Mouse (Mus musculus): ENCODE data around the gene Gcsam. TPM values are rescaled to one million over a fixed set of nuclear protein-coding genes. Genes with fewer than 3 reads are reported as not detected.

The Gcsam gene
- polyA plus RNA-seq, 1 experiment from 2014 or later: 0.15 TPM

GRCm38 (mm10) chr16:45630347-45630960 lies 20.3 kb downstream of the Gcsam start:
- WGBS: 53% methylated on average over 5 of the region's 5 CpGs

GRCm38 (mm10) chr16:45632420-45632819 lies 22.2 kb downstream of the Gcsam start:
- H3K36me3 ChIP-seq (replicated peaks; ENCODE audit: control insufficient read depth, insufficient read depth, low read depth, low read length): no peaks in the 10 kb centered on the region
- H3K4me1 ChIP-seq (ENCODE audit: control insufficient read depth, insufficient read depth, low read length): no peaks in the 10 kb centered on the region
- H3K4me3 ChIP-seq (ENCODE audit: low read depth, low read length): no peak overlapping the region
- 82% methylated on average over 4 of the region's 4 CpGs for whole genome bisulfite sequencing
- no peaks in the 10 kb centered on the region for H3K27me3 ChIP-seq (ENCODE audit: control insufficient read depth, insufficient read depth, low read length)
- H3K9ac ChIP-seq (replicated peaks; ENCODE audit: low read length): no peak overlapping the region
- ATAC-seq (replicated peaks; ENCODE audit: insufficient number of reproducible peaks, low FRiP score, low TSS enrichment, low read depth) (no peak), DNase-seq (ENCODE audit: low spot score) (no peak)
- no peak overlapping the region for H3K4me2 ChIP-seq (ENCODE audit: low read depth, low read length)
- no peak overlapping the region for H3K27ac ChIP-seq (replicated peaks; ENCODE audit: low read depth, low read length)
- no peaks in the 10 kb centered on the region for H3K9me3 ChIP-seq (replicated peaks; ENCODE audit: control insufficient read depth, low read length)

More at GRCm38 (mm10) chr16:45630347-45630960, 20.3 kb downstream of the Gcsam start:
- Histone ChIP-seq H3K36me3 (replicated peaks; ENCODE audit: control insufficient read depth, insufficient read depth, low read depth, low read length) (no peaks in the 10 kb centered on the region), H3K4me3 (ENCODE audit: low read depth, low read length) (no peak overlapping the region), H3K27me3 (ENCODE audit: control insufficient read depth, insufficient read depth, low read length) (no peaks in the 10 kb centered on the region), H3K9me3 (replicated peaks; ENCODE audit: control insufficient read depth, low read length) (no peaks in the 10 kb centered on the region), H3K27ac (replicated peaks; ENCODE audit: low read depth, low read length) (no peak overlapping the region), H3K4me2 (ENCODE audit: low read depth, low read length) (no peak overlapping the region), H3K9ac (replicated peaks; ENCODE audit: low read length) (no peak overlapping the region), H3K4me1 (ENCODE audit: control insufficient read depth, insufficient read depth, low read length) (no peaks in the 10 kb centered on the region)
- DNase-seq (ENCODE audit: low spot score) (peak; percentile 82), ATAC-seq (replicated peaks; ENCODE audit: insufficient number of reproducible peaks, low FRiP score, low TSS enrichment, low read depth) (0 out of 2 replicates have a peak, but pooled peaks have one; percentile 44)

- Histone ChIP-seq H3K27me3 (ENCODE audit: control insufficient read depth, insufficient read depth, low read length) (no peaks in the 10 kb centered on the region), H3K4me2 (ENCODE audit: low read depth, low read length) (no peak overlapping the region), H3K9ac (replicated peaks; ENCODE audit: low read length) (no peak overlapping the region), H3K9me3 (replicated peaks; ENCODE audit: control insufficient read depth, low read length) (no peaks in the 10 kb centered on the region), H3K4me1 (ENCODE audit: control insufficient read depth, insufficient read depth, low read length) (no peaks in the 10 kb centered on the region), H3K4me3 (ENCODE audit: low read depth, low read length) (no peak overlapping the region), H3K36me3 (replicated peaks; ENCODE audit: control insufficient read depth, insufficient read depth, low read depth, low read length) (no peaks in the 10 kb centered on the region), H3K27ac (replicated peaks; ENCODE audit: low read depth, low read length) (no peak overlapping the region)
- DNase-seq (ENCODE audit: low spot score) (no peak), ATAC-seq (replicated peaks; ENCODE audit: insufficient number of reproducible peaks, low FRiP score, low TSS enrichment, low read depth) (no peak)
- WGBS: 85% methylated on average over 2 of the region's 2 CpGs
Observed at GRCm38 (mm10) chr16:45635826-45636225, 25.6 kb downstream of the Gcsam start.

- Histone ChIP-seq H3K4me2 (ENCODE audit: low read depth, low read length) (no peak overlapping the region), H3K27me3 (ENCODE audit: control insufficient read depth, insufficient read depth, low read length) (no peaks in the 10 kb centered on the region), H3K27ac (replicated peaks; ENCODE audit: low read depth, low read length) (no peak overlapping the region), H3K9ac (replicated peaks; ENCODE audit: low read length) (no peak overlapping the region), H3K4me1 (ENCODE audit: control insufficient read depth, insufficient read depth, low read length) (no peaks in the 10 kb centered on the region), H3K4me3 (ENCODE audit: low read depth, low read length) (no peak overlapping the region), H3K36me3 (replicated peaks; ENCODE audit: control insufficient read depth, insufficient read depth, low read depth, low read length) (no peaks in the 10 kb centered on the region), H3K9me3 (replicated peaks; ENCODE audit: control insufficient read depth, low read length) (no peaks in the 10 kb centered on the region)
- WGBS: 77% methylated on average over 10 of the region's 10 CpGs
- no peak for DNase-seq (ENCODE audit: low spot score)
- ATAC-seq (replicated peaks; ENCODE audit: insufficient number of reproducible peaks, low FRiP score, low TSS enrichment, low read depth): no peak
Observed at GRCm38 (mm10) chr16:45640070-45640762, 30.0 kb downstream of the Gcsam start.

GRCm38 (mm10) chr16:45641301-45641700 lies 31.1 kb downstream of the Gcsam start:
- no peak overlapping the region for H3K4me2 ChIP-seq (ENCODE audit: low read depth, low read length)
- no peaks in the 10 kb centered on the region for H3K4me1 ChIP-seq (ENCODE audit: control insufficient read depth, insufficient read depth, low read length)
- no peak overlapping the region for H3K9ac ChIP-seq (replicated peaks; ENCODE audit: low read length)
- H3K9me3 ChIP-seq (replicated peaks; ENCODE audit: control insufficient read depth, low read length): no peaks in the 10 kb centered on the region
- 64% methylated on average over 3 of the region's 3 CpGs for WGBS
- H3K4me3 ChIP-seq (ENCODE audit: low read depth, low read length): no peak overlapping the region
- H3K27ac ChIP-seq (replicated peaks; ENCODE audit: low read depth, low read length): no peak overlapping the region
- no peaks in the 10 kb centered on the region for H3K36me3 ChIP-seq (replicated peaks; ENCODE audit: control insufficient read depth, insufficient read depth, low read depth, low read length)
- DNase-seq (ENCODE audit: low spot score) (no peak), ATAC-seq (replicated peaks; ENCODE audit: insufficient number of reproducible peaks, low FRiP score, low TSS enrichment, low read depth) (no peak)
- no peaks in the 10 kb centered on the region for H3K27me3 ChIP-seq (ENCODE audit: control insufficient read depth, insufficient read depth, low read length)

GRCm38 (mm10) chr16:45643944-45644343 lies 33.8 kb downstream of the Gcsam start:
- Histone ChIP-seq H3K36me3 (replicated peaks; ENCODE audit: control insufficient read depth, insufficient read depth, low read depth, low read length) (no peaks in the 10 kb centered on the region), H3K4me3 (ENCODE audit: low read depth, low read length) (no peak overlapping the region)
- no peak for ATAC-seq (replicated peaks; ENCODE audit: insufficient number of reproducible peaks, low FRiP score, low TSS enrichment, low read depth)

GRCm38 (mm10) chr16:45644380-45644779 lies 34.2 kb downstream of the Gcsam start:
- 77% methylated on average over 6 of the region's 6 CpGs for WGBS
- H3K27ac ChIP-seq (replicated peaks; ENCODE audit: low read depth, low read length): no peak overlapping the region
- H3K4me3 ChIP-seq (ENCODE audit: low read depth, low read length): no peak overlapping the region
- no peaks in the 10 kb centered on the region for H3K36me3 ChIP-seq (replicated peaks; ENCODE audit: control insufficient read depth, insufficient read depth, low read depth, low read length)
- no peaks in the 10 kb centered on the region for H3K4me1 ChIP-seq (ENCODE audit: control insufficient read depth, insufficient read depth, low read length)
- no peaks in the 10 kb centered on the region for H3K27me3 ChIP-seq (ENCODE audit: control insufficient read depth, insufficient read depth, low read length)
- H3K9me3 ChIP-seq (replicated peaks; ENCODE audit: control insufficient read depth, low read length): no peaks in the 10 kb centered on the region
- H3K4me2 ChIP-seq (ENCODE audit: low read depth, low read length): no peak overlapping the region
- DNase-seq (ENCODE audit: low spot score) (no peak), ATAC-seq (replicated peaks; ENCODE audit: insufficient number of reproducible peaks, low FRiP score, low TSS enrichment, low read depth) (no peak)
- no peak overlapping the region for H3K9ac ChIP-seq (replicated peaks; ENCODE audit: low read length)

More at GRCm38 (mm10) chr16:45643944-45644343, 33.8 kb downstream of the Gcsam start:
- Histone ChIP-seq H3K9me3 (replicated peaks; ENCODE audit: control insufficient read depth, low read length) (no peaks in the 10 kb centered on the region), H3K4me1 (ENCODE audit: control insufficient read depth, insufficient read depth, low read length) (no peaks in the 10 kb centered on the region), H3K27ac (replicated peaks; ENCODE audit: low read depth, low read length) (no peak overlapping the region), H3K4me2 (ENCODE audit: low read depth, low read length) (no peak overlapping the region), H3K27me3 (ENCODE audit: control insufficient read depth, insufficient read depth, low read length) (no peaks in the 10 kb centered on the region), H3K9ac (replicated peaks; ENCODE audit: low read length) (no peak overlapping the region)
- DNase-seq (ENCODE audit: low spot score): no peak
- WGBS: 86% methylated on average over 3 of the region's 3 CpGs

GRCm38 (mm10) chr16:45651497-45651896 lies 41.3 kb downstream of the Gcsam start:
- WGBS: 68% methylated on average over 2 of the region's 2 CpGs
- Histone ChIP-seq H3K4me2 (ENCODE audit: low read depth, low read length) (no peak overlapping the region), H3K27me3 (ENCODE audit: control insufficient read depth, insufficient read depth, low read length) (0 out of 2 replicates have a peak, but pooled peaks cover 2% of the 10 kb centered on the region), H3K9ac (replicated peaks; ENCODE audit: low read length) (no peak overlapping the region), H3K27ac (replicated peaks; ENCODE audit: low read depth, low read length) (no peak overlapping the region), H3K4me1 (ENCODE audit: control insufficient read depth, insufficient read depth, low read length) (no peaks in the 10 kb centered on the region), H3K36me3 (replicated peaks; ENCODE audit: control insufficient read depth, insufficient read depth, low read depth, low read length) (no peaks in the 10 kb centered on the region), H3K4me3 (ENCODE audit: low read depth, low read length) (no peak overlapping the region), H3K9me3 (replicated peaks; ENCODE audit: control insufficient read depth, low read length) (no peaks in the 10 kb centered on the region)
- DNase-seq (ENCODE audit: low spot score) (no peak), ATAC-seq (replicated peaks; ENCODE audit: insufficient number of reproducible peaks, low FRiP score, low TSS enrichment, low read depth) (no peak)

Data from embryonic facial prominence, embryonic 11.5 days (tissue).